8 mouse cellular contexts compared by ENCODE assay signal in genomic region chr17:34219801-34220200, GRCm38 (mm10). TPM values are rescaled to one million over a fixed set of nuclear protein-coding genes. Genes with fewer than 3 reads are reported as not detected.
DNase-seq lines count a peak whose midpoint lies in the region.
"Had no signal": no experiment of that assay in that cellular context is flagged by ENCODE, and none has a peak within 500 bp of the region (broad histone marks: within the 10 kb centered on the region; RNA-seq: fewer than 3 reads in every experiment).

No protein-coding gene starts in this region.

- DNase-seq in CD8-positive naive resting alpha-beta T cell, adult 2 months (ENCODE audit: low read depth in 2 of 2, low spot score in 2 of 2) = peak; percentile 33 to 62
- DNase-seq in gastrocnemius, adult 18-20 months (ENCODE audit: low spot score) = peak; percentile 66
- DNase-seq in heart, postnatal 10 days = peak; percentile 53 to 59
- peak; percentile 60 for DNase-seq in layer of hippocampus, adult 11-12 months (ENCODE audit: low spot score)
- peak; percentile 42 for DNase-seq in left cerebral cortex, adult 11 months (ENCODE audit: low spot score)
- DNase-seq in lung, postnatal 25 days (ENCODE audit: low spot score) = peak; percentile 69
- peak; percentile 3 to 49 for DNase-seq in thymus, postnatal 10 days (ENCODE audit: low spot score in 2 of 2)

- intact Hi-C loops in heart, postnatal 10 days (cut with DNase I) = loop anchor here (2.0 kb wide), 1 partner anchor 15 kb away; no protein-coding TSS in a partner anchor

RNA-seq across cellular contexts. Expression of gene Tap2, which starts 16.5 kb away (rescaled TPM):
- total RNA-seq in gastrocnemius, adult 18-20 months (2021) = 1 to 10 TPM; 4.1 to 6.6 TPM
- 10 to 100 TPM; 17.6 to 20.3 TPM for total RNA-seq in heart, postnatal 10 days (2021)

RNA-seq across cellular contexts. Expression of gene H2-Ob, which starts 18.9 kb away (rescaled TPM):
- total RNA-seq in gastrocnemius, adult 18-20 months (2021) = under 1 TPM; 0.14 to 0.33 TPM
- total RNA-seq in heart, postnatal 10 days (2021) = under 1 TPM; 0.77 to 0.92 TPM
- total RNA-seq: ES-E14 had no signal

RNA-seq across cellular contexts. Expression of gene Psmb8, which starts 22.3 kb away (rescaled TPM):
- 1 to 10 TPM; 3.2 to 6.7 TPM for total RNA-seq in gastrocnemius, adult 18-20 months (2021)
- 10 to 100 TPM; 10.3 to 10.7 TPM for total RNA-seq in heart, postnatal 10 days (2021)

RNA-seq across cellular contexts. Expression of gene Psmb9, which starts 32.2 kb away (rescaled TPM):
- 1 to 10 TPM in 1 of 2 experiments, under 1 TPM in 1; 0.73 to 3.8 TPM for total RNA-seq in gastrocnemius, adult 18-20 months (2021)
- 1 to 10 TPM; 3.2 to 4.6 TPM for total RNA-seq in heart, postnatal 10 days (2021)

RNA-seq across cellular contexts. Expression of gene Tap1, which starts 32.4 kb away (rescaled TPM):
- 1 to 10 TPM in 1 of 2 experiments, under 1 TPM in 1; 0.98 to 3.6 TPM for total RNA-seq in gastrocnemius, adult 18-20 months (2021)
- 1 to 10 TPM; 6.7 to 7.0 TPM for total RNA-seq in heart, postnatal 10 days (2021)

Comparison
In these comparisons a context has a peak if more than half of its experiments do, and no peak if none do; other contexts are left out.
1. Peak in every context shown above with its lines: DNase-seq.